ENCODE assay signal across 12 mouse cellular contexts in genomic region chr7:91442447-91443376, GRCm38 (mm10).
DNase-seq lines count a peak whose midpoint lies in the region; ATAC-seq lines count a peak whose summit lies in the region.
"Had no signal": no experiment of that assay in that cellular context is flagged by ENCODE, and none has a peak within 500 bp of the region (broad histone marks: within the 10 kb centered on the region; RNA-seq: fewer than 3 reads in every experiment).

No protein-coding gene starts in this region.

- H3K27me3 ChIP-seq in midbrain, embryonic 12.5 days: no peaks in the 10 kb centered on the region

- 51% methylated on average over 11 of the region's 11 CpGs for WGBS in midbrain, embryonic 12.5 days

- DNase-seq in frontal cortex, postnatal 25 days (ENCODE audit: low spot score in 2 of 2): no peak
- DNase-seq in frontal cortex, adult 2 months (ENCODE audit: extremely low spot score in 1 of 2, low spot score in 1 of 2): peak; percentile 56 to 77
- DNase-seq in right cerebral cortex, postnatal 25 days: peak; percentile 23
- no peak for DNase-seq in adrenal gland, adult 8-10 months
- no peak for DNase-seq in cerebellum, postnatal 36 days
- DNase-seq in adrenal gland, postnatal 4 days (ENCODE audit: low spot score in 2 of 2): no peak
- DNase-seq: cerebellum, adult 9-10 months; gastrocnemius, adult 2 months; lung, adult 18-20 months had no signal

- H3K9ac ChIP-seq in midbrain, embryonic 12.5 days (replicated peaks): no peak overlapping the region

- H3K36me3 ChIP-seq in midbrain, embryonic 12.5 days: no peaks in the 10 kb centered on the region

- H3K4me3 ChIP-seq in midbrain, embryonic 12.5 days: no peak overlapping the region
- H3K4me3 ChIP-seq: gastrocnemius, adult 2 months; myocyte had no signal

- H3K9me3 ChIP-seq in midbrain, embryonic 12.5 days: no peaks in the 10 kb centered on the region

- peak; percentile 80 for ATAC-seq in frontal cortex, adult (ENCODE audit: low TSS enrichment)
- peak; percentile 79 for ATAC-seq in midbrain, embryonic 12.5 days (ENCODE audit: low FRiP score, low read depth)

- peaks cover 14% of the 10 kb centered on the region for H3K4me1 ChIP-seq in midbrain, embryonic 12.5 days

- H3K4me2 ChIP-seq in midbrain, embryonic 12.5 days (replicated peaks): no peak overlapping the region

- peak overlapping the region; percentile 61 for H3K27ac ChIP-seq in midbrain, embryonic 12.5 days (replicated peaks)
- H3K27ac ChIP-seq: gastrocnemius, adult 2 months had no signal

Comparison
In these comparisons a context has a peak if more than half of its experiments do, and no peak if none do; other contexts are left out.
1. DNase-seq: peak in frontal cortex, adult 2 months (2 of 2) and right cerebral cortex, postnatal 25 days (single experiment); none in frontal cortex, postnatal 25 days (0 of 2), adrenal gland, adult 8-10 months (single experiment), cerebellum, postnatal 36 days (0 of 2) and adrenal gland, postnatal 4 days (0 of 2).